Mouse (Mus musculus): ENCODE measurements around the gene S1pr2. TPM values are rescaled to one million over a fixed set of nuclear protein-coding genes. Genes with fewer than 3 reads are reported as not detected.

S1pr2 gene
- polyA plus RNA-seq, 1 experiment from 2014 or later = 3.1 TPM

DNA sequence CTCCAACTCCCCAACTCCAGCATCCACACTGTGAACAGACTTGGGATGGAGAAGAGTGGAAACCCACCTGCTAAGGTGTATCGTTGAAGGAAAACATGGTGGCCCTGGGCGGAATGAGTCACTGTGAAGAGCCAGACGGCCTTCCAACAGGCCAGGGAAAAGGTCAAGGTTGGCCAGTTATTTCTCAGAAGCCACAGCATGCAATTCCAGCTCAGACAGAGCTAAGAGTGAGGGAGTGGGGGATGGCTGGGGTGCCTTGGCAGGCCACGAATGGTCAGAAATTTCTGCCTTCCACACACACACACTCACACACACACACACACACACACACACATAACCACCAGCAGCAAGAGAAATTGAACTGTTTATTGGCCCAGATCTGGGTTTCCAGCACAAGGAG lies 11.0 kb downstream of the S1pr2 start:
- Histone ChIP-seq H3K4me1 (ENCODE audit: control insufficient read depth, low read depth, low read length) (peaks cover 9% of the 10 kb centered on the region), H3K27me3 (ENCODE audit: control insufficient read depth, insufficient read depth, low read depth, low read length) (no peaks in the 10 kb centered on the region), H3K4me2 (ENCODE audit: low read depth, low read length) (no peak overlapping the region), H3K36me3 (ENCODE audit: control insufficient read depth, insufficient read depth) (no peaks in the 10 kb centered on the region), H3K4me3 (ENCODE audit: low read depth, low read length) (no peak overlapping the region), H3K27ac (ENCODE audit: low read length) (no peak overlapping the region), H3K9me3 (replicated peaks; ENCODE audit: control insufficient read depth, low read length) (no peaks in the 10 kb centered on the region), H3K9ac (ENCODE audit: low read depth, low read length) (no peak overlapping the region)
- no peak for ATAC-seq (ENCODE audit: low read depth)
- WGBS (ENCODE audit: insufficient replicate concordance) = 65% methylated on average over 4 of the region's 4 CpGs

DNA sequence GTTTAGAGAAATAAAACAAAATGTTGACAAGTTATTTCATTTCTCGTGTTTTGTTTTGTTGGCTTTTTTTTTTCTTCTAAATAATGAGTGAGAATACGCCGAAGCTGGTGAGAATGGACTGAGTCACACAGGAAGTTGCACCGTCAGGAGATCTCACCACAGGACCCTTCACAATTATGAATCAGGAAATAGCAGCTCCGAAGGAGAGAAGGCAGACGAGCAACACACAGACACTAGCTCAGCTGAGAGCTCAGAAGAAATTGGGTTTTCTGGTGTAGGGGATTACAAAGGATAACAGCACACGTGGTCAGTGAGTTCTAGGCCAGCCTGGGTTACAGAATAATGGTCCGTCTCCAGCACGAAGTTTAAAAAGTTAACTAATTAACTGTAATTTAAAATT lies 15.0 kb downstream of the S1pr2 start:
- Histone ChIP-seq H3K4me2 (ENCODE audit: low read depth, low read length) (no peak overlapping the region), H3K4me3 (ENCODE audit: low read depth, low read length) (no peak overlapping the region), H3K9me3 (replicated peaks; ENCODE audit: control insufficient read depth, low read length) (no peaks in the 10 kb centered on the region), H3K4me1 (ENCODE audit: control insufficient read depth, low read depth, low read length) (peaks cover 9% of the 10 kb centered on the region), H3K27ac (ENCODE audit: low read length) (no peak overlapping the region), H3K36me3 (ENCODE audit: control insufficient read depth, insufficient read depth) (no peaks in the 10 kb centered on the region), H3K27me3 (ENCODE audit: control insufficient read depth, insufficient read depth, low read depth, low read length) (no peaks in the 10 kb centered on the region), H3K9ac (ENCODE audit: low read depth, low read length) (no peak overlapping the region)
- no peak for ATAC-seq (ENCODE audit: low read depth)
- 31% methylated on average over 9 of the region's 9 CpGs for WGBS (ENCODE audit: insufficient replicate concordance)

DNA sequence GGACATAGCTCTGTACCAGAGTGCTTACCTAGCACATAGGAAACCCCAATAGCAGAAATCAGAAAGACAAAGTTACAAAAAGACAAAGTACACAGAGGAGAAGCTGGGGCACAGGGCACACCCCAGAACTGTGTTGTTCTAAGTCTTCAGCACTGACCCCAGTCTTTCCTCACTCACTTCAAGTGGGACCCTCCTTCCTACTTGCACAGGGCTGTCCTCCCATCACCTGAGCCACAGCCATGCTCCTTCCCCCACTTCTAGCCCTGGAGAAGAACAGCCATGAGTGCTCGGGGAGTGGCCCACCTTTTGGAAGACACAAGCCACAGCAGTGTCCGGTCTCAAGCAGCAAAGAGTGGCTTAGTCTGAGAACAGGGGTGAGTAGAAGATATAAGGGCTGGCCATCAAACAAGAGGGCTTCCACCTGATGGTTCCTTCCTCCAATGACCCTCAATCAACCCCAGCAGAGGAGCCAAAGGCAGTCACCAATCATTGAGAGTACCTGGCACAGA lies 17.1 kb downstream of the S1pr2 start, which contains the start of gene Dnmt1:
Dnmt1 (minus strand) TSS at position 459 of the 509 bp plus-strand sequence.
- no peak for ATAC-seq (ENCODE audit: low read depth)
- Histone ChIP-seq H3K9me3 (replicated peaks; ENCODE audit: control insufficient read depth, low read length) (no peaks in the 10 kb centered on the region), H3K4me3 (ENCODE audit: low read depth, low read length) (no peak within 1 kb of the TSS), H3K36me3 (ENCODE audit: control insufficient read depth, insufficient read depth) (no peaks in the 10 kb centered on the region), H3K4me2 (ENCODE audit: low read depth, low read length) (no peak within 1 kb of the TSS), H3K27me3 (ENCODE audit: control insufficient read depth, insufficient read depth, low read depth, low read length) (no peaks in the 10 kb centered on the region), H3K27ac (ENCODE audit: low read length) (no peak within 1 kb of the TSS), H3K4me1 (ENCODE audit: control insufficient read depth, low read depth, low read length) (no peaks in the 10 kb centered on the region), H3K9ac (ENCODE audit: low read depth, low read length) (no peak within 1 kb of the TSS)
- 79% methylated on average over 2 of the region's 2 CpGs for WGBS (ENCODE audit: insufficient replicate concordance)

DNA sequence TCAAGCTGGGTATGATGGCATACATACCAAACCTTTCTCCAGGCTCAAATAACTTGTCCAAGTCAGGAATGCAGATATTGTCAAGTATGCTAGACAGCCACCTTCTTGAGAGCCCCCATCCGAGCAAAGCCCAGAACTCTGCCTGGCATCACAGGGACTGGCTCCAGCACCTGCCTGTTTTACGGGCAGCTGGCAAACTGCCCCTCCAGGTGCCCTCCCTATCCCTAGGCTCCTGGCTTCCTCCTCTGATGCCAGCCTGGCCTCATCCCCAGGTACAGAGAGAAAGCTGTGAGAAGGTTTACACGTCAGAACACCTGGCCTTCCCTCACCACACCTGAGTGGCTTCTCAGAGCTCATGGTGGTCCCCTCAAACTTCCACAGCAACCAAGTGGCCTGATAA lies 19.6 kb downstream of the S1pr2 start:
- Histone ChIP-seq H3K4me2 (ENCODE audit: low read depth, low read length) (no peak overlapping the region), H3K9me3 (replicated peaks; ENCODE audit: control insufficient read depth, low read length) (no peaks in the 10 kb centered on the region), H3K36me3 (ENCODE audit: control insufficient read depth, insufficient read depth) (no peaks in the 10 kb centered on the region), H3K4me3 (ENCODE audit: low read depth, low read length) (no peak overlapping the region), H3K27ac (ENCODE audit: low read length) (no peak overlapping the region), H3K27me3 (ENCODE audit: control insufficient read depth, insufficient read depth, low read depth, low read length) (no peaks in the 10 kb centered on the region), H3K4me1 (ENCODE audit: control insufficient read depth, low read depth, low read length) (peaks cover 8% of the 10 kb centered on the region), H3K9ac (ENCODE audit: low read depth, low read length) (no peak overlapping the region)
- 73% methylated on average over 3 of the region's 3 CpGs for WGBS (ENCODE audit: insufficient replicate concordance)
- ATAC-seq (ENCODE audit: low read depth) = no peak

DNA sequence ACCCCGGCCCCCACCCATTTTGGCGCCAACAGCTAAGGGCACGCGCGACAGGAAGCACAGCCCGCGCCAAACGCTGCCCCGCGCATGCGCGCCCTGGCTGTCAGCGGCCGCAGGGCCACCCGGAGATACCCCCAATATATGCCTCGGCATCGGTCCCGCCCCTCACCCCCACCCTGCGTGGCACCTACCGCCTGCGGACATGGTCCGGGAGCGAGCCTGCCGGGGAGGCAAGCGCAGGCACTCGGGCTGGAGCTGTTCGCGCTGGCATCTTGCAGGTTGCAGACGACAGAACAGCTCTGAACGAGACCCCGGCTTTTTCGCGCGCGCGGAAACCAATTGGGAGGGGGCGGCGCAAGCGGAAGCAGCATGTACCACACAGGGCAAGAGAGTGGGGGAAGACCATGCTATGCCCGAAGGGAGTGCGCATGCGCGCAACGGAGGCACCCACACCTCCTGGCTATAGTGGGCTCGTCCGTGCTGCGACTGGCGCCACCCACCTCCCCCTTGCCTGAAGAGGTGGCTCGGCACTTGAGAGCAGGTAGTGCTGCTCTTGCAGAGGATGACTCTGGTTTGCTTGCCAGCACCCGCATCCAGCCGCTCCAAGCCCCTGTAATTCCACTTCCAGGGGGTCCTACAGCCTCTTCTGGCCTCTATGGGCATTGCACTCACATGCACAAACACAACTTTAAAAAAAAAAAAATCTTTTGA lies 23.9 kb downstream of the S1pr2 start:
- 0% methylated on average over 51 of the region's 51 CpGs for WGBS (ENCODE audit: insufficient replicate concordance)
- ATAC-seq (ENCODE audit: low read depth) = peak; percentile 94
- H3K9me3 ChIP-seq (replicated peaks; ENCODE audit: control insufficient read depth, low read length) = no peaks in the 10 kb centered on the region

DNA sequence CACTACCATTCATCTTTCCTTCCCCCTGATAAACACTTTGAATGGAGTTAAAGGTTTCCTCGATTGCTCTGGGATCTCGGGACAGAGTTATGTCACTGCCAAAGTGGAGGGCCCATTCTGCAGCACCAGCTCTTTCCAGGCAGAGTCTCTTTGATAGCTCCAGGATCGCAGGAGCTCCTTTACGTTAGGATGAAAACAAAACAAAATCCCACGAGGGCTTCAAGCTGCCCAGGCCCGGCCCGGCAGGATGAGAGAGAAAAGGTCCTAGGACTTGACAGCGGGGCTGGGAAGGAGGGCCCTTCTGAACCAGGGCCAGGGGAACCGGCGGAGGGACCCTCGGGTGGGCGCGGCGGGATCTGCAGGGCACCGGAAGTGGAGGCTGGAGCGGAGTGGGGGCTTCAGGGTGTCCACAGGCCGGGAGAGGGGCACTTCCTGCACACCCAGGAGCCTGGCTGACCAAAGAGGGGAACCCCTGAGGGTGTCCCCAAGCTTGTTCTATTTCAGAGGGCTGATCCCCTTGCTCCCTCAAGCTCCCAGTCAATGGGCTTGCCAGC lies 24.5 kb downstream of the S1pr2 start:
- Histone ChIP-seq H3K4me2 (ENCODE audit: low read depth, low read length) (peak overlapping the region; percentile 79), H3K4me3 (ENCODE audit: low read depth, low read length) (peak overlapping the region; percentile 85), H3K27ac (ENCODE audit: low read length) (peak overlapping the region; percentile 93), H3K36me3 (ENCODE audit: control insufficient read depth, insufficient read depth) (0 out of 2 replicates have a peak, but pooled peaks cover 3% of the 10 kb centered on the region), H3K9ac (ENCODE audit: low read depth, low read length) (peak overlapping the region; percentile 89), H3K4me1 (ENCODE audit: control insufficient read depth, low read depth, low read length) (peaks cover 44% of the 10 kb centered on the region), H3K9me3 (replicated peaks; ENCODE audit: control insufficient read depth, low read length) (no peaks in the 10 kb centered on the region), H3K27me3 (ENCODE audit: control insufficient read depth, insufficient read depth, low read depth, low read length) (no peaks in the 10 kb centered on the region)
- under 1% methylated on average over 17 of the region's 17 CpGs for WGBS (ENCODE audit: insufficient replicate concordance)
- ATAC-seq (ENCODE audit: low read depth) = no peak; the same call in 1 of the 2 replicates

More for the DNA sequence above, 23.9 kb downstream of the S1pr2 start:
- peak overlapping the region; percentile 89 for H3K9ac ChIP-seq (ENCODE audit: low read depth, low read length)
- H3K4me1 ChIP-seq (ENCODE audit: control insufficient read depth, low read depth, low read length) = peaks cover 40% of the 10 kb centered on the region
- peak overlapping the region; percentile 79 for H3K4me2 ChIP-seq (ENCODE audit: low read depth, low read length)
- peak overlapping the region; percentile 93 for H3K27ac ChIP-seq (ENCODE audit: low read length)
- H3K27me3 ChIP-seq (ENCODE audit: control insufficient read depth, insufficient read depth, low read depth, low read length) = no peaks in the 10 kb centered on the region
- peak overlapping the region; percentile 85 for H3K4me3 ChIP-seq (ENCODE audit: low read depth, low read length)
- H3K36me3 ChIP-seq (ENCODE audit: control insufficient read depth, insufficient read depth) = 0 out of 2 replicates have a peak, but pooled peaks cover 3% of the 10 kb centered on the region

DNA sequence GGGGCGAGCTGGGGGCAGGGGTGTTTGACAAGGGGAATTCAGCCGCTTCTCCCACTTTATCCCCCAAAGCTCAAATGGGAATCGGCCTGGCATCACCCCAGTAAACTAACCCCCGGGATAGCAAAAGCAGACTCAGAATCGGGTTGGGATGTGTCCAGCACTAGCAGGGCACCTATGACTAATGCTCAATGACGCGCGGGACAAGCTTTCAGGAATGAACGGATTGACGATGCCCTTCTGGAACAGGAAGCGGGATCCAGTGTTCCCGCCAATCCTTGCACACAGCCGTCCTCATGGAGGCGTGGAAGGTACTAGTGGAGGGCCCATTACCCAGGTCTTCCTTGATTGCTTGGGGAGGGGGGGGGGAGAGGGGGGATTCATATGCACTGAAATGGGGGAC lies 25.1 kb downstream of the S1pr2 start:
- Histone ChIP-seq H3K4me3 (ENCODE audit: low read depth, low read length) (peak overlapping the region; percentile 85), H3K27me3 (ENCODE audit: control insufficient read depth, insufficient read depth, low read depth, low read length) (no peaks in the 10 kb centered on the region), H3K9me3 (replicated peaks; ENCODE audit: control insufficient read depth, low read length) (no peaks in the 10 kb centered on the region), H3K4me2 (ENCODE audit: low read depth, low read length) (peak overlapping the region; percentile 79), H3K9ac (ENCODE audit: low read depth, low read length) (peak overlapping the region; percentile 89), H3K27ac (ENCODE audit: low read length) (peak overlapping the region; percentile 93), H3K4me1 (ENCODE audit: control insufficient read depth, low read depth, low read length) (peaks cover 50% of the 10 kb centered on the region), H3K36me3 (ENCODE audit: control insufficient read depth, insufficient read depth) (0 out of 2 replicates have a peak, but pooled peaks cover 3% of the 10 kb centered on the region)
- WGBS (ENCODE audit: insufficient replicate concordance) = 8% methylated on average over 14 of the region's 14 CpGs
- no peak for ATAC-seq (ENCODE audit: low read depth)

DNA sequence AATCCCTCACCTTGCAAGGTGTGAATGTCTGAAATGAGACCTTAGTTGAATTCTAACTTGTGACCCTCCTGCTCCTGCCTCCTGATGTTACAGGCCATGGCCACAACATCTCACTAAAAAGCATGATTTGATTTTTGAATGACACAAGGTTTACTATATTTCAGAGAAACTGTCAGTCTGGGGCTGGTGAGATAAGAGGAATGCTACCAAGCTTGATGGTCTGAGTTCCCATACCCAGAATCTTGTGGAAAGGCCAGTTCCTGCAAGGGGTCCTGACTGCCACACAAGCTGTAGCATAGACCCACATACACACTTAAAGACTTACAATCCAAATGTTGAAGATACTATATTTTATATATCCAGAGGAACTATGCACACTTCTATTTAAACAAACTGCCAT lies 26.2 kb downstream of the S1pr2 start:
- Histone ChIP-seq H3K4me3 (ENCODE audit: low read depth, low read length) (peak overlapping the region; percentile 85), H3K27ac (ENCODE audit: low read length) (no peak overlapping the region), H3K9me3 (replicated peaks; ENCODE audit: control insufficient read depth, low read length) (no peaks in the 10 kb centered on the region), H3K36me3 (ENCODE audit: control insufficient read depth, insufficient read depth) (0 out of 2 replicates have a peak, but pooled peaks cover 3% of the 10 kb centered on the region), H3K27me3 (ENCODE audit: control insufficient read depth, insufficient read depth, low read depth, low read length) (no peaks in the 10 kb centered on the region), H3K4me1 (ENCODE audit: control insufficient read depth, low read depth, low read length) (peaks cover 60% of the 10 kb centered on the region), H3K9ac (ENCODE audit: low read depth, low read length) (peak overlapping the region; percentile 89; the same call in 1 of the 2 replicates), H3K4me2 (ENCODE audit: low read depth, low read length) (peak overlapping the region; percentile 79)
- ATAC-seq (ENCODE audit: low read depth) = no peak
